Mouse (Mus musculus) midbrain, embryonic 16.5 days (tissue): Measurements from ENCODE around the gene Prkaa2. TPM values are rescaled to one million over a fixed set of nuclear protein-coding genes. Genes with fewer than 3 reads are reported as not detected.

Source experiments
- ATAC-seq: fragments of 200-750 bp; cut with Nextera tagmentation; 2 replicates; pipeline ENCODE4 v1.8.0; 2017; ENCODE audit warnings: moderate TSS enrichment
- H3K27ac ChIP-seq: fragments of 300-500 bp; sonication (generic); 2 replicates; pipeline ENCODE4 v1.5.1; 2014; ENCODE audit warnings: mild to moderate bottlenecking, low read length, mixed read lengths
- H3K27me3 ChIP-seq: fragments of 300-500 bp; sonication (generic); 2 replicates; pipeline ENCODE4 v1.6.1; 2014; ENCODE audit warnings: low read depth, low read length, mixed read lengths; ENCODE audit not compliant: control insufficient read depth, insufficient read depth
- H3K36me3 ChIP-seq: fragments of 300-500 bp; sonication (generic); 2 replicates; pipeline ENCODE4 v1.6.1; 2014; ENCODE audit warnings: mild to moderate bottlenecking, low read length, moderate library complexity, mixed read lengths; ENCODE audit not compliant: control insufficient read depth, insufficient read depth
- H3K4me1 ChIP-seq: fragments of 300-500 bp; sonication (generic); 2 replicates; pipeline ENCODE4 v1.6.1; 2014; ENCODE audit warnings: mild to moderate bottlenecking, low read length, mixed read lengths; ENCODE audit not compliant: control insufficient read depth, insufficient read depth
- H3K4me2 ChIP-seq: fragments of 300-500 bp; sonication (generic); 2 replicates; pipeline ENCODE4 v1.6.1; 2014; ENCODE audit warnings: mild to moderate bottlenecking, low read length, mixed read lengths
- H3K4me3 ChIP-seq: fragments of 300-500 bp; sonication (generic); 2 replicates; pipeline ENCODE4 v1.5.1; 2014; ENCODE audit warnings: low read depth, mild to moderate bottlenecking, low read length, moderate library complexity, mixed read lengths
- H3K9ac ChIP-seq: fragments of 300-500 bp; sonication (generic); 2 replicates; pipeline ENCODE4 v1.6.1; 2014; ENCODE audit warnings: low read depth, low read length, mixed read lengths
- H3K9me3 ChIP-seq: fragments of 300-500 bp; sonication (generic); replicated peaks from 2 replicates; pipeline ENCODE4 v1.6.1; 2014; ENCODE audit warnings: mild to moderate bottlenecking, low read length, mixed read lengths; ENCODE audit not compliant: control insufficient read depth, poor library complexity, severe bottlenecking
- WGBS: fragments of 180-500 bp; shearing (Covaris S2); extraction: QIAGEN DNeasy Blood & Tissue Kit; methylation state at CpG from one replicate; pipeline ENCODE4 v1.1.7; 2014; 5-methylcytosine and 5-hydroxymethylcytosine counted together
- polyA plus RNA-seq: library from polyadenylated mRNA; unstranded; fragments of >200 nt; fragmentation: Nextera tagmentation; extraction: Ambion mirVana; gene quantifications from 2 replicates; pipeline ENCODE4 v1.2.1, GENCODE M21; 2015

The Prkaa2 gene
- polyA plus RNA-seq, 1 experiment from 2014 or later: 18.6 TPM

GRCm38 (mm10) chr4:104990016-104990415, 119.7 kb downstream of the Prkaa2 start:
- ATAC-seq: no peak
- Histone ChIP-seq H3K27ac (no peak overlapping the region), H3K4me2 (no peak overlapping the region), H3K9ac (no peak overlapping the region), H3K4me1 (no peaks in the 10 kb centered on the region), H3K36me3 (no peaks in the 10 kb centered on the region), H3K4me3 (no peak overlapping the region), H3K9me3 (no peaks in the 10 kb centered on the region), H3K27me3 (no peaks in the 10 kb centered on the region)
- WGBS: 88% methylated on average over 6 of the region's 6 CpGs

GRCm38 (mm10) chr4:104988709-104989108, 121.0 kb downstream of the Prkaa2 start:
- ATAC-seq: no peak
- no peaks in the 10 kb centered on the region for H3K27me3 ChIP-seq
- H3K27ac ChIP-seq: no peak overlapping the region
- no peak overlapping the region for H3K4me2 ChIP-seq
- H3K4me3 ChIP-seq: no peak overlapping the region
- WGBS: 95% methylated on average over 7 of the region's 7 CpGs
- no peaks in the 10 kb centered on the region for H3K36me3 ChIP-seq
- no peaks in the 10 kb centered on the region for H3K9me3 ChIP-seq
- H3K4me1 ChIP-seq: no peaks in the 10 kb centered on the region
- no peak overlapping the region for H3K9ac ChIP-seq

GRCm38 (mm10) chr4:104988102-104988501, 121.6 kb downstream of the Prkaa2 start:
- H3K36me3 ChIP-seq: no peaks in the 10 kb centered on the region
- no peak overlapping the region for H3K27ac ChIP-seq
- no peak overlapping the region for H3K9ac ChIP-seq
- no peak overlapping the region for H3K4me3 ChIP-seq
- H3K9me3 ChIP-seq: no peaks in the 10 kb centered on the region
- no peaks in the 10 kb centered on the region for H3K4me1 ChIP-seq
- no peak for ATAC-seq
- 90% methylated on average over 5 of the region's 5 CpGs for WGBS
- no peak overlapping the region for H3K4me2 ChIP-seq
- H3K27me3 ChIP-seq: no peaks in the 10 kb centered on the region

DNA sequence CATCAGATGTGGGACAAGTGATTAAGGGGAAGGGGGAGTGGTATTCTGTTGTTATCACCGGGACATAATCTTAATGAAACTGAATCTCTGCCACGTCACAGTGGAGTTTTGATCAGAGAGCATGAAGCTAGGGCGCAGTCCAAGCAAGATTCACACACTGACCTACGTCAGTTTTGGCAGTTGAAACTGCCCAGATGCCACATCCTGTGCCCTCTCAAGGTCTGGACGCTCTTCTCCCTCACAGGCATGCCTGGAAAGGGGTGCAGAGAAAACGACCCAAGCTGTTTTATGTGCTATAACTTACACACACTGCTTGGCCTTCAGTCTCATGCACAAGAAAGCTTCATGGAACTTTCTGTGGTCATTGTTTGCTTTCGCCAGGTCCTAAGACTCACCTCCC, 122.1 kb downstream of the Prkaa2 start:
- H3K4me1 ChIP-seq: no peaks in the 10 kb centered on the region
- no peak overlapping the region for H3K4me3 ChIP-seq
- H3K9me3 ChIP-seq: no peaks in the 10 kb centered on the region
- no peak overlapping the region for H3K27ac ChIP-seq
- ATAC-seq: no peak
- no peaks in the 10 kb centered on the region for H3K27me3 ChIP-seq
- H3K9ac ChIP-seq: no peak overlapping the region
- no peak overlapping the region for H3K4me2 ChIP-seq
- H3K36me3 ChIP-seq: no peaks in the 10 kb centered on the region
- 79% methylated on average over 7 of the region's 7 CpGs for WGBS

- Histone ChIP-seq H3K27ac (no peak overlapping the region), H3K4me2 (no peak overlapping the region), H3K4me1 (no peaks in the 10 kb centered on the region), H3K9me3 (no peaks in the 10 kb centered on the region), H3K27me3 (no peaks in the 10 kb centered on the region), H3K4me3 (no peak overlapping the region), H3K36me3 (no peaks in the 10 kb centered on the region), H3K9ac (no peak overlapping the region)
- no peak for ATAC-seq
- 82% methylated on average over 5 of the region's 5 CpGs for WGBS
These were observed 123.6 kb downstream of the Prkaa2 start for GRCm38 (mm10) chr4:104985960-104986632.

Other genes with a start within 250 kb of the Prkaa2 start
- gene C8a, start 233.5 kb downstream of the Prkaa2 start, polyA plus RNA-seq: not detected in 2 replicates
- 0.09 and 0.19 TPM in 2 replicates for gene Fyb2, start 196.4 kb downstream of the Prkaa2 start, polyA plus RNA-seq
- gene Plpp3, start 47.5 kb upstream of the Prkaa2 start, polyA plus RNA-seq: 71.7 and 102 TPM in 2 replicates